Mouse (Mus musculus): ENCODE results near the gene Nmi. TPM values are rescaled to one million over a fixed set of nuclear protein-coding genes. Genes with fewer than 3 reads are reported as not detected.
"Not testable (repeated sequence)": the region's sequence is repeated elsewhere in the genome, so short reads cannot be mapped to it uniquely, and the experiment has no call there.

Gene Nmi
- 5.8 and 6.4 TPM in 2 replicates for polyA plus RNA-seq (2015; fragmentation: Nextera tagmentation; extraction: Ambion mirVana)

DNA sequence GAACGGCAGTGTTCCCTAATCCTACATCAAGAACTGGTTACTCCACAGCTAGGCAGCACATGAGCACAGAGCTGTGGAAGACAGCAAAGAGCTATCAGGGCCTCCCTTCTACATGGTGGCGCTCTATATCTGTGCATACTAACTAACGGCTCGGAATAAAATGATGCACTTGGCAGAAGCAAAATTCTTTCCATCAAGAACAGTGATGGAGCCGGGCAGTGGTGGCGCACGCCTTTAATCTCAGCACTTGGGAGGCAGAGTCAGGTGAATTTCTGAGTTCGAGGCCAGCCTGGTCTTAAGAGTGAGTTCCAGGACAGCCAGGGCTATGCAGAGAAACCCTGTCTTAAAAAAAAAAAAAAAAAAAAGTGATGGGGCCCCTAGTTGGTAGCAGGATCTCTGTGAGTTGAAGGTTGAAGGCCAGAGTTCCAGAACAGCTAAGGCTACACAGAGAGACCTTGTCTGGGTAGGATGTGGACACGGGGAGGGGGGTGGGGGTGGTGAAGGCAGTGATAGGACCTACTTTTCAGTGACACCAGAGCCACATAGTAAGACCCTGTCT is at the start of gene Nmi:
TSS of gene Nmi (minus strand) at position 85 of the 559 bp plus-strand sequence.
- Histone ChIP-seq H3K27me3 (no peaks in the 10 kb centered on the region), H3K4me2 (peak within 1 kb of the TSS; percentile 77), H3K36me3 (no peaks in the 10 kb centered on the region), H3K9me3 (no peaks in the 10 kb centered on the region), H3K9ac (peak within 1 kb of the TSS; percentile 71), H3K27ac (peak within 1 kb of the TSS; percentile 49; the same call in 1 of the 2 replicates), H3K4me3 (peak within 1 kb of the TSS; percentile 50), H3K4me1 (replicated peaks) (peaks cover 6% of the 10 kb centered on the region; the same call in 1 of the 2 replicates)
- ATAC-seq (ENCODE audit: low FRiP score): no peak; the same call in 1 of the 2 replicates
- WGBS: 82% methylated on average over 9 of the region's 9 CpGs

DNA sequence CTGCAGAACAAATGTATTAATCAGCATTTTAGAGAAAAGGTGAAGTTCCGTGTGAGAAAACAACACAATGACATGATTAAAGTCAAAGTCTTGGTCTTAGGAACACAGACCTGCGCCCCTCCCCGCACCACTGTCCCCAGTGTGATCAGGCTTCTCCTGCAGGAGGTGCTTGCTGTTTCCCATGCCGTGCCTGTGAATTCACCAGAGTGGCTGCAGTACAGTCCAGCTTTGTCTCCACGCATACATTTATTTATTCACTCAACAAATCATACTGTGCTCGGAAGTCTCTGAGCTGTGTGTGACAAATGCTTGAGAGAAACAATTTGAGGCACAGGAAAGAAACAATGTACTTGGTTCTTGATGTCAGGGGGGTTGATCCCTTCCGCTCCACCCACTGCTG is 43.1 kb upstream of the Nmi start:
- H3K4me2 ChIP-seq: peak overlapping the region; percentile 27; the same call in 1 of the 2 replicates

DNA sequence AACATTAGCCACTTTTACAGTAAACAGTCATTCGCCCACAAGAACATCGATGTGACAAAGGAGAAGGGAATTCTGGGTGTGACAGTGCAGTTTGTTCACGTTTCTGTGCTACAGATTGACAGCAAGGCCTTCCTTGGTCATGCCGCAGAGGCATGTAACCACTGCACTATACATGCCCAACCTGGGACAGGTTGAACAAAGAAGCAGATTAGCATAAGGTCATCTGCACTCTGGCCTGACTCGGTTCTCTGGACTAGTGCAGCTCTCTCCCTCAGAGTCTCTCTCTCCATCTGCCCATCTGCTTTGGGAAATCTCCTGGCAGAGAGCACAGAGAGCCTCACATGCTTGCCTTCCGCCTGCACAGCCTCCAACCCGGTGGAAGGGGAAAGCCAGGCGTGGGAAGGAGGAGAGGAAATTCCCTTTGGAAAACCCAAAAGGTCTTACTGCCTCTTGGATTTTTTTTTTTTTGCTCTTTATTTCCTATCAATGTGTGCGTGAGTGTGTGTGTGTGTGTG is 40.1 kb upstream of the Nmi start:
- no peak overlapping the region for H3K4me2 ChIP-seq
- H3K36me3 ChIP-seq: no peaks in the 10 kb centered on the region
- no peaks in the 10 kb centered on the region for H3K27me3 ChIP-seq
- WGBS: 71% methylated on average over 9 of the region's 9 CpGs
- no peak overlapping the region for H3K27ac ChIP-seq
- ATAC-seq (ENCODE audit: low FRiP score): no peak
- H3K9me3 ChIP-seq: no peaks in the 10 kb centered on the region
- peaks cover 7% of the 10 kb centered on the region for H3K4me1 ChIP-seq (replicated peaks)
- H3K4me3 ChIP-seq: no peak overlapping the region
- H3K9ac ChIP-seq: no peak overlapping the region

More for the DNA sequence above, 43.1 kb upstream of the Nmi start:
- Histone ChIP-seq H3K27me3 (no peaks in the 10 kb centered on the region), H3K4me1 (replicated peaks) (peaks cover 7% of the 10 kb centered on the region), H3K9ac (no peak overlapping the region), H3K36me3 (no peaks in the 10 kb centered on the region), H3K27ac (no peak overlapping the region), H3K9me3 (no peaks in the 10 kb centered on the region), H3K4me3 (no peak overlapping the region)
- WGBS: 18% methylated on average over 7 of the region's 7 CpGs
- ATAC-seq (ENCODE audit: low FRiP score): no peak

DNA sequence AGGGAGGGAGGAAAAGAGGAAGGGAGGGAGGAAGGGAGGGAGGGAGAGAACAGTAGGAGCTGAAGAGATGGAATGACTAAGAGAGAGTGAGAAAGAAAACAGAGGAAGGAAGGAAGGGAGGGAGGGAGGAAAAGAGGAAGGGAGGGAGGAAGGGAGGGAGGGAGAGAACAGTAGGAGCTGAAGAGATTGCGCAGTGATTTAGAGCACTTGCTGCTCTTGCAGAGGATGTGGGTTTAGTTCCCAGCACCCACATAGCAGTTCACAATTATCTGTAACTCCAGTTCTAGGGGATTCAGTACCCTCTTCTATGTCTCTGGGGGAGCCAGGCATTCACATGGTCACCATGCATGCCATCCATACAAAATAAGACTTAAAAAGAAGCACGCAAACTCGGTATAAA is 38.5 kb upstream of the Nmi start:
- H3K4me2 ChIP-seq; H3K36me3 ChIP-seq; H3K4me1 ChIP-seq (replicated peaks); H3K9me3 ChIP-seq; H3K9ac ChIP-seq; ATAC-seq (ENCODE audit: low FRiP score); H3K27ac ChIP-seq; H3K27me3 ChIP-seq; H3K4me3 ChIP-seq: not testable (repeated sequence)
- 86% methylated on average over 3 of the region's 3 CpGs for WGBS

DNA sequence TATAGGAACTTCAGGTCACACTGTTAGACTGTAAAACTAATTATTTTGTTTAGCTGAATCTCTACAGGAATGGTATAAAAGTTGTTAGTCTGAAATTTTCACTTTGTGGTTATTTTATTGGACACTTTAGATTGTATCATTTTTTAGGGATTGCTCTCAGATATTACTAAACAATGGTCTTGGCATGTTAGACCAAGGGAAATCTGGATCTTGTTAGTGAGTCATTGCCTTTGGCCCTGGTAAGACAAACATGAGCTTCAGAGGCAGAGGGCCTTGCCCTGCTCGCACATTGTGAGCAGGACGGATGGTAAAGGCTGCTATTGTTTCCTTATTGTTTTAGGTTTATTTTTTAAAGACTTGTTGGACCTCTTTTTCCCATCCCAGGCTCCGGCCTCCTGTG is 33.1 kb upstream of the Nmi start:
- no peaks in the 10 kb centered on the region for H3K27me3 ChIP-seq
- no peaks in the 10 kb centered on the region for H3K9me3 ChIP-seq
- no peak overlapping the region for H3K9ac ChIP-seq
- H3K36me3 ChIP-seq: no peaks in the 10 kb centered on the region
- no peak overlapping the region for H3K27ac ChIP-seq
- H3K4me2 ChIP-seq: no peak overlapping the region
- no peak overlapping the region for H3K4me3 ChIP-seq
- no peak for ATAC-seq (ENCODE audit: low FRiP score)
- H3K4me1 ChIP-seq (replicated peaks): no peaks in the 10 kb centered on the region
- WGBS: 76% methylated on average over 3 of the region's 3 CpGs

DNA sequence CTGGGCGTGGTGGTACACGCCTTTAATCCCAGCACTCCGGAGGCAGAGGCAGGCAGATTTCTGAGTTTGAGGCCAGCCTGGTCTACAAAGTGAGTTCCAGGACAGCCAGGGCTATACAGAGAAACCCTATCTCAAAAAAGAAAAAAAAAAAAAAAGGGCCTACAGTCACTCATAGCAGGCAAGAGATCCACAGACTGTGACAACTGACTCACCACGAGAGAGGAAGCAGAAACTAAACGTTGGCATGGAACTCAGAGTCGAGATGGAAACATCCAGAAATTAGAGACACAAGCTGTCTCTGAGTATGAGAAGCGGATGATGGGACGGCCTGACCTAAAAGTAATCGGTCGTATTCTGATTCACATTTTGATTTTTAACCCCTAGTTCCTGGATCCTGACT is 29.0 kb upstream of the Nmi start:
- ATAC-seq (ENCODE audit: low FRiP score); H3K4me1 ChIP-seq (replicated peaks); H3K9ac ChIP-seq; H3K27me3 ChIP-seq; H3K4me3 ChIP-seq; H3K36me3 ChIP-seq; H3K27ac ChIP-seq; H3K9me3 ChIP-seq; H3K4me2 ChIP-seq: not testable (repeated sequence)
- 93% methylated on average over 10 of the region's 10 CpGs for WGBS

DNA sequence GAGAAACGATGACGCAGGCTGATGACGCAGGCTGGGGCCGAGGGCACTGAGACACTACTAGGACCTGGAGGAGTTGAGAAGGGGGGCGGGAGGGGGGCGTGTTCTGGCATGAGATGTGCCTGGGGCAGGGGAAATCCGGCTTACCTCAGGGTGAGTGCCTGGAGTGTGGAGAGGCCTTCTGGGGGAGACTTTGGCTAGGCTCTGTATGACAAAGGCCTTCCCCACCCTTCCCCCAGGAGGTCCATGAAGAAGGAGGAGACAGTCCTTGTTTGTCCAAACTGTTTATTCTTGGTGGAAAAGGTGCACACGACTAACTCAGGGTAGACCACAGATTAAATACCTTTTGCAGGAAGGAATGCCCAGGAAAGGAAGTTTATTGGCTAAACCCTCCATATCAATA is 28.2 kb upstream of the Nmi start:
- no peaks in the 10 kb centered on the region for H3K9me3 ChIP-seq
- no peaks in the 10 kb centered on the region for H3K36me3 ChIP-seq
- H3K4me2 ChIP-seq: no peak overlapping the region
- no peaks in the 10 kb centered on the region for H3K27me3 ChIP-seq
- H3K4me3 ChIP-seq: no peak overlapping the region
- H3K9ac ChIP-seq: no peak overlapping the region
- WGBS: 90% methylated on average over 8 of the region's 8 CpGs
- no peak for ATAC-seq (ENCODE audit: low FRiP score)
- no peak overlapping the region for H3K27ac ChIP-seq
- no peaks in the 10 kb centered on the region for H3K4me1 ChIP-seq (replicated peaks)

DNA sequence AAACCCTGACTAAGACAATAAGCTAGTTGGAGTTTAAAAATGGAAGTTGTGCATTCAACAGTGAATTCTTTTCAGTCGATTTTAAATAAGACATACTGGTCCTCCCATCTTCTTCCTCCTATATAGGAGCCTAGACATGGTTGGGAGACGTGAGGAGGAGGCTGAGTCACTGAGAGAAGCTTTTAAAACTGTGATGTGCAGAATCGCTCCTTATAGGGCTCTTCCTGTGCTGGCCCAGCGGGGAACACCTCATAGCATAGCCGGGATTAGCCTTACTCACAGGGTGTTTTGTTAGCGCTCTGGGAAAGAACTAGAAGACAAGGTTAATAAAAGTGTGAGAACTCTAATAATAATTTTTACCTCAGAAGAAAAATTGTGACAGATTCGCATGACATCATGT is 26.7 kb upstream of the Nmi start:
- Histone ChIP-seq H3K36me3 (no peaks in the 10 kb centered on the region), H3K4me2 (no peak overlapping the region), H3K9me3 (no peaks in the 10 kb centered on the region), H3K4me3 (no peak overlapping the region), H3K27ac (no peak overlapping the region), H3K4me1 (replicated peaks) (no peaks in the 10 kb centered on the region), H3K9ac (no peak overlapping the region), H3K27me3 (no peaks in the 10 kb centered on the region)
- 64% methylated on average over 7 of the region's 7 CpGs for WGBS
- ATAC-seq (ENCODE audit: low FRiP score): no peak

DNA sequence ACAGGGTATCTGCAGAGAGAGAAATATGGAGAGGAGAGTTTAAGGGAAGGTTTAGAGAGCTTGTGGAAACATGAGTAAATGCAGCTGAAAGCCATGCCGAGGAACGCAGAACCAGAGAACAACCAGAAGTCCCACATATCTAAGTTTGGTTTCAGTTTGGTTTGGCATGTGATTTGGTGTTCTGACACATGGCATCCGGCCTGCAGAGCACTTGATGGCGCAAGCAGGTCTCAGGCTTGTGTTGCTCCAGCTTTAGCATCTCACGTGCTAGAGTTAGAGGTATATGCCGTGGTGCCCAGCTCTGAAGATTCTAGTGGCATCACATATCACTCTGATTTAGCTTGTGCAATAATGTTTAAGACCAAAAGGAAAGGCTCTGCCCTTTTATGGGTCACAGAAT is 18.2 kb upstream of the Nmi start:
- no peak overlapping the region for H3K27ac ChIP-seq
- no peaks in the 10 kb centered on the region for H3K27me3 ChIP-seq
- no peak overlapping the region for H3K4me2 ChIP-seq
- no peak overlapping the region for H3K9ac ChIP-seq
- WGBS: 93% methylated on average over 6 of the region's 6 CpGs
- H3K9me3 ChIP-seq: no peaks in the 10 kb centered on the region
- no peaks in the 10 kb centered on the region for H3K36me3 ChIP-seq
- H3K4me3 ChIP-seq: no peak overlapping the region
- ATAC-seq (ENCODE audit: low FRiP score): no peak
- H3K4me1 ChIP-seq (replicated peaks): no peaks in the 10 kb centered on the region

DNA sequence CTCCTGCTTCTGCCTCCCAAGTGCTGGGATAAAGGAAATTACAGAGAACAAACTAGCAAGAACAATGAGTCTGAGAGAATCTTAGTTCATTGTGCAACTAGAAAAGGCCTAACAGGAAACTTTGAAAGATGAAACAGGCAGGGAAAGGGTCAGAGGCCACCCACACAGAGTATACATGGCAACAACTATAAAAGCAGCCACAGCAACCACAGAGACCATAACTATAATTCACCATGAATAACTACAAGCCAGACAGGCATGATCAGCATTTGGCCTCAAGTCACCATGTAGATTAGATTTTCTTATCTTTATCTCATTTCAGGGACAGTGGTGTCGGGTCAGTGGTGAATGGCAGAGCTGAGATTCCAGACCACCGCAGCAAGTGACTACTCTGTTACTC is 16.3 kb upstream of the Nmi start:
- Histone ChIP-seq H3K4me2 (no peak overlapping the region), H3K9ac (no peak overlapping the region), H3K27ac (no peak overlapping the region), H3K9me3 (no peaks in the 10 kb centered on the region), H3K27me3 (no peaks in the 10 kb centered on the region), H3K36me3 (no peaks in the 10 kb centered on the region), H3K4me3 (no peak overlapping the region), H3K4me1 (replicated peaks) (no peaks in the 10 kb centered on the region)
- WGBS: 74% methylated on average over 2 of the region's 2 CpGs
- ATAC-seq (ENCODE audit: low FRiP score): no peak

DNA sequence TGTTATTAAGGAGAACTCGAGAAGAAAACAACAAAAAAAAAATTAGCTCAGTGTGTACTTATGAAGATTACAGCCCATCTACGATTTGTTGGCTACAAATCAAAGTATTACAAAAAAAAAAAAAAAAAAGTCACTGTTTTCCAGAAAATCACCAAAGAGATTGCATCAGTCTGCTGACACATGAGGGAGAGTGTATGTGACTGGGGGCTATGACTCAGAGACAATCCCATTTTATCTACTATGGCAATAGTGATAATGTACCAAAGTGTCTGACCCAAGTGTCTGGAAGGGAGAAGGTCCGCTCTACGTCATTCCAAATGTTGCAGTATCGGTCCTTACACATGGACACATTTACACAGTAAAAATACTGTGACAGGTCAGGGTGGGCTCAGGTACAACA is 13.4 kb upstream of the Nmi start:
- H3K27me3 ChIP-seq: no peaks in the 10 kb centered on the region

DNA sequence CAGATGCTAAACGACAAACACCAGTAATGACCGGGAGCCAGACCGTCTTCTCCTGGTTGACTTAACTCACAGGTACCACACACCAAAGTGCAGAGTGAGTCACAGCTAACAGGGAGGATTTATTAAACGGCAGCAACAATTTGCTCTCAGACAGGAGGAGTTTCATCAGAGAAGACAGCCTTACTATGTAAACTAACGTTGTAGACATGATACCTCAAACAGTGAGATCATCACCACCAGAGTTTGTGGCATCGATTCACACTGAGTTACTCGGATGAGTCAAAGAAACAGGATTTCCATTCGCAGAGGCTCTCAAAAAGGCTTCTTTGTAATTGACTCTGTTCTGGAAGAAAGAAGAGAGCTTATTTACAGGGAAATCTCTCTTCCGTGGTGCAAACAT is 12.9 kb upstream of the Nmi start:
- ATAC-seq (ENCODE audit: low FRiP score): no peak
- no peaks in the 10 kb centered on the region for H3K9me3 ChIP-seq
- 77% methylated on average over 9 of the region's 9 CpGs for WGBS

More for the DNA sequence above, 13.4 kb upstream of the Nmi start:
- Histone ChIP-seq H3K9me3 (no peaks in the 10 kb centered on the region), H3K27ac (no peak overlapping the region), H3K9ac (no peak overlapping the region), H3K36me3 (no peaks in the 10 kb centered on the region), H3K4me2 (no peak overlapping the region), H3K4me3 (no peak overlapping the region), H3K4me1 (replicated peaks) (no peaks in the 10 kb centered on the region)
- 88% methylated on average over 5 of the region's 5 CpGs for whole genome bisulfite sequencing
- ATAC-seq (ENCODE audit: low FRiP score): no peak

DNA sequence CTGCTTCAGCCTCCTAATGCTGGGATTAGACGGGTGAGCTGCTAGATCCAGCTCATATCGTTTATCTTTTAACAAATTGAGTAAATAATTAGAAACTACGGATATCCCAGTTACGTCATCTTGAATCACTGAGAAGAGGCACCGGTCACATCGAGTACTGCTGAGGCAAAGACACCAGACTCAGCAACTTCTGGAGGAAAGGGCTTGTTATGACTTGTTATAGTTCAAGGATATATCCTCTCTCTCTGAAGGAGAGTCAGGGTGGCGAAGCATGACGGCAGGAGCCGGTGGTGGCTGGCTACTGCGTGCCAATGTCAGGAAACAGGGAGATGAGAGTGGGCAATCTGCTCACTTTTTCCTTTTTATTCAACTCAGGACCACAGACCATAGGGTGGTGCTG is 11.9 kb upstream of the Nmi start:
- 93% methylated on average over 10 of the region's 10 CpGs for WGBS
- Histone ChIP-seq H3K4me2 (no peak overlapping the region), H3K27me3 (no peaks in the 10 kb centered on the region), H3K9ac (no peak overlapping the region), H3K36me3 (no peaks in the 10 kb centered on the region), H3K9me3 (no peaks in the 10 kb centered on the region), H3K4me1 (replicated peaks) (no peaks in the 10 kb centered on the region), H3K4me3 (no peak overlapping the region), H3K27ac (no peak overlapping the region)
- ATAC-seq (ENCODE audit: low FRiP score): no peak

More for the DNA sequence above, 12.9 kb upstream of the Nmi start:
- H3K4me2 ChIP-seq: no peak overlapping the region
- no peaks in the 10 kb centered on the region for H3K36me3 ChIP-seq
- no peak overlapping the region for H3K9ac ChIP-seq
- no peak overlapping the region for H3K27ac ChIP-seq
- H3K4me3 ChIP-seq: no peak overlapping the region
- H3K27me3 ChIP-seq: no peaks in the 10 kb centered on the region
- no peaks in the 10 kb centered on the region for H3K4me1 ChIP-seq (replicated peaks)
